Mouse (Mus musculus): ENCODE measurements around the gene Tank.
A peak's percentile ranks its signal among the peaks of the same experiment; 100 is the strongest.

- TF ChIP-seq TCF3 (IDR thresholded peaks at IDR 0.05; ENCODE audit: insufficient read length, low read depth) (no peak), MYOD1 (IDR thresholded peaks at IDR 0.05; ENCODE audit: control insufficient read depth in 1 of 3, insufficient read length in 2 of 3, low read depth in 2 of 3) (no peak), POLR2A (IDR thresholded peaks at IDR 0.05; ENCODE audit: insufficient read length, low read depth) (no peak), CEBPB (IDR thresholded peaks at IDR 0.05; ENCODE audit: insufficient read depth, poor library complexity, severe bottlenecking) (peak; percentile 66), SRF (IDR thresholded peaks at IDR 0.05; ENCODE audit: control insufficient read depth, insufficient read length, low read depth) (no peak), POLR2AphosphoS2 (IDR thresholded peaks at IDR 0.05; ENCODE audit: insufficient read length, low read depth) (no peak), USF1 (IDR thresholded peaks at IDR 0.05; ENCODE audit: low read depth) (no peak), TCF12 (IDR thresholded peaks at IDR 0.05; ENCODE audit: insufficient read depth, poor library complexity, severe bottlenecking) (no peak), MAX (IDR thresholded peaks at IDR 0.05; ENCODE audit: low read depth) (no peak), REST (IDR thresholded peaks at IDR 0.05; ENCODE audit: insufficient read depth, insufficient read length) (no peak), E2F4 (IDR thresholded peaks at IDR 0.05; ENCODE audit: insufficient read depth) (no peak)
Measured at GRCm38 (mm10) chr2:61532326-61532725, 46.1 kb upstream of the Tank start.
